Mouse (Mus musculus) adrenal gland, postnatal 10 days (tissue): ENCODE data around the gene E2f8. TPM values are rescaled to one million over a fixed set of nuclear protein-coding genes. Genes with fewer than 3 reads are reported as not detected.

Source experiments
- DNase-seq: peaks from one replicate; pipeline ENCODE4 v3.0.0; 2021; ENCODE audit warnings: mixed read lengths
- long read RNA-seq, 2 experiments: library from polyadenylated mRNA; stranded (forward); transcript quantifications; one replicate each; pipeline ENCODE4 v2.0.0; 2021
- total RNA-seq, 2 experiments: library from RNA; stranded (reverse); gene quantifications; 2 replicates each; pipeline ENCODE4 v1.2.3; 2021

E2f8 gene
- 10 to 100 TPM in 1 of 2 experiments, 1 to 10 TPM in 1; 8.4 to 10.1 TPM for total RNA-seq
- long read RNA-seq, experiment 1, partial matches to known transcripts: 1 of 1 reads
- long read RNA-seq, experiment 1, other reads (novel, unspliced or antisense): 0 of 1 reads
- long read RNA-seq, experiment 2: 0 reads

GRCm38 (mm10) chr7:48881486-48881885, at the start of gene E2f8:
Gene E2f8, minus strand, starts transcription at chr7:48881596.
- peak; percentile 90 for DNase-seq

- DNase-seq: peak; percentile 59
These were observed 49.0 kb upstream of the E2f8 start for GRCm38 (mm10) chr7:48930399-48930798.

DNA sequence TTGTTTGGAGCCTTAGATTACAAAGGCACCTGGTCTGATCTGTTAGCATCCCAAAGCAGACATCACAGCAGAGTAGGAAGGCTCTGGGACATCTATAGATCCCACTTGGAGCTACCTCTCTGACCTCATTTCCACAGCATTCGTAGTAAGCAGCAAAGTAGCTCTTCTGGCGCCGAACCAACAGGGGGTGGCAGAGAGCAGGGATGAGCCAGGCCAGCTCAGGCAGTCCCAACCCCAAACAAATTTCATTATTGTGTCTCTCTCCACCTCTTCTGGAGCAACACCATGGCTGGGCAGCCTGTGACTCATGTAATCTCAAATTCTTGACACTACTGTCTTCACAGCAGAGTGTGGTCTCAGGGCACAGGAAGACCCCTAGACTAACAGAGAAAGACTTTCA, 47.0 kb upstream of the E2f8 start:
- DNase-seq: peak; percentile 86

- DNase-seq: no peak
These were observed 43.8 kb upstream of the E2f8 start for GRCm38 (mm10) chr7:48925214-48925613.

DNA sequence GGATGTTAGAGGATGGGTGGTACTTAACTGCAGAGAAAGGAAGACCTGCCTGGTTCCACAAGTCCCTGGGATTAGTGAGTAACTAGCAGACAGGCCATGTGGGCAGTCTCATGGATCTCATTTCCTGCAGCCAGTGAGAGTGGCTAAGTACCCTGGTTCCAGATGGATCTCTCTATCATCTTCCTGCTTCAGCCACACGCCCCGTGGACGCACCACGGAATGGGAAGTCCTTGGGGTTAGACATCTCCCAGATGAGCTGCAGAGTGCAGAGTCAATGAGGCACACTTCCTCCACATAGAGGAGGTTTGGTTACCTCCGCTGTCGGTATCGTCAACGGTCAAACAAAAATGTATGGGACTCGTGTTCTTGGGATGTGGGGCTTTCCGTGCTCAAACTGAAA, 42.2 kb upstream of the E2f8 start:
- DNase-seq: no peak

- DNase-seq: no peak
These were observed 37.0 kb upstream of the E2f8 start for GRCm38 (mm10) chr7:48918389-48918788.

DNA sequence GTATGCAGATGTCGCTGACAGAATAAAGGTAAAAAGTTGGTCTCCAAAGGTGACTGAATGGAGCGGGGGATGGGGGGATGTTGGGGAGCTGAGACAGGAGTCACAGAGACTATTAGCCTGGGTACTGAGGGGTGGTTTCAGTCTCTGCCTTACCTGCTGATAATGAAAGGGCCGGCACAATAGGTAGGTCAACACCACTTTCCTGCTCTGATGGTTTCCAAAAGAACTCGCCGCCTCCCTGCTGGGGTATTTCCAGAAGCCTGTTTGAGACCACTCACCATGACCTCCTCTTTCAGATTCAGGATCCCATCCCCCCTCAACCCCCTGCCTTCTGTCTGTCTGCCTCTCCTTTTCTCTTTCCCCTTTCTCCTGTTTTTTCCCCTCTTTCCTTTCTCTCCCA, 36.6 kb upstream of the E2f8 start:
- DNase-seq: no peak

GRCm38 (mm10) chr7:48917463-48917862, 36.1 kb upstream of the E2f8 start:
- DNase-seq: no peak

- DNase-seq: no peak
These were observed 33.5 kb upstream of the E2f8 start for GRCm38 (mm10) chr7:48914630-48915506.

- DNase-seq: no peak
These were observed 29.8 kb upstream of the E2f8 start for GRCm38 (mm10) chr7:48911146-48911545.

DNA sequence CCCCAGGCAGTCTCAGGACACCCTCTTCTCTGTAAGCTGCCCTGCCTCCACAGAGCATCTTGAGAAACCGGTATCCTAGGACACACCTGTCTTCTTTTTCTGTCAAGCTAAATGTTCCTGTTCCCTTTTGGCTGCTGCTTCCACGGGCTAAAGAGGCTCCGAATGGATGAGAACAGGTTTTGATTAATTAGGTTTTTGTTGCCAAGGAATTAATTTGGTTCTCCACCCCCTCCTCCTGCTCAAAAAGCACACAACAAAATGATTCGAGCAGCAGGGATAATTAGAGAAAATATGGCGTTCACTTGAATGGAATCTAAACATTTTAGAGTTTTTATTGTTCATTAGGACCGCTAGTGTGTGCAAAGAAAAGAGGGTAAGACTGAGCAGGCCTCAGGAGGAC, 28.9 kb upstream of the E2f8 start:
- DNase-seq: no peak

DNA sequence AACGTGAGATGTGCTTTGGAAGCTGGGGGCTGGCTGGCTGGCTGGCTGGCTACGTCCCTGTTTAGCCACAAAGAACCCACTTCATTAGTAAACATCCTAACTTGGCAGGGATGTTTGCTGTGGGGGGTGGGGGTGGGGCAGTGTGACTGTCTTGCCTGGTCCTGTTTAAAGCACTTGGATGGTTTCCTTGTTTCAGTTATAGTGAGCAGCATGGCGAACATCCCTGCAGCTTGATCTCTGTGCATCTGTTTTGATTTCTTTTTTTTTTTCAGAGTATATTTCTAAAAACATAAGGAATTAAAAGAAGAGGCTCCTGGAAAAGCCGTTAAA, 27.9 kb upstream of the E2f8 start:
- no peak for DNase-seq

GRCm38 (mm10) chr7:48908521-48909341, 27.3 kb upstream of the E2f8 start, which contains the start of gene Nav2:
Gene Nav2, plus strand, starts transcription at chr7:48908716.
- DNase-seq: no peak

- DNase-seq: no peak
These were observed 21.1 kb upstream of the E2f8 start for GRCm38 (mm10) chr7:48902454-48902853.

GRCm38 (mm10) chr7:48900408-48901167, 19.2 kb upstream of the E2f8 start:
- DNase-seq: no peak

DNA sequence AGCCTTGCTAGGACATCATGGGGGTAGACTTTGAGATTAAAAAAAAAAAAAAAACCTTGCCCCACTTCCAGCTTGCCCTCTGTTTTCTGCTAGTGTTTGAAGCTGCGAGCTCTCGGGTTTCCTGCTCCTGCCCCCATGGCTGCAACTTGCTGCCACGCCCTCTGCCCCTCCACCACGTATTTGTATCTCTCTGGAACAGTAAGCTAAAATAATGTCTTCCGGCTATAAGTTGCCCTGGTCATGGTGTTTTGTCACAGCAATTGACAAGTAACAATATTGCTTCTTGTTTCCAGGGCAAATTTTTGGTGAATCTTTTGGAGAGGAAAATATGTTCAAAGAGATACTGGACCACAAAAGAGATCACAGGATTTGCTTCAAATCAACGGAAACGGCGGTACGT, 17.0 kb upstream of the E2f8 start:
- no peak for DNase-seq

DNA sequence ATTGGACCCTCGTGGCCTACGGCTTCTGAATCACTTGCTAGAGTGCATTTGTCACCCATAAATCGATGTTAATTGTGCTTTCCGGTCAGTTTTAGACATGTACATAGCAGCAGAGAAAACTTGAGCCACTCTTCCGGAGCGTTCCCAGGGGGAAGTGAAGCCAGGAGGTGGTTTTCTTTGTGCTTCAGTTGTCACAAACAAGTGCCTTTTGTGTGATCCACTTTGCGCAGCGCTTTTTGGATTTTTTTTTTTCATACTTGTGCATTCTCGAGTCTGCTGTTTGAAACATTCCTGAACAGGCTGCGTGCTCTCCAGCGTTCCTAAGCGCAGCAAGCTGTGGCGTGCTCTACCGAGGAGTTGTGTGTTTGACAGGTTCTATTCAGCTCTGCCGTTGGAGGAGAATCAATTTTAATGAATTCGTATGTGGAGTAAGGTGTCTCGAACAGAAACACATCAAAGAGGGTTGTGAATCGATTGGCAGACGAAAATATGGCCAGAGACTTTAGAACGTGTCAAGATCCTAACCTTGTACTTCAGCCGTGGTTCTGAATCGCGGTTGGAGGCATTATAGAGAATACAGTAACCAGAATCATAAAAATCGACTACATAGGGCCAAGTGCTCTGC, 16.3 kb upstream of the E2f8 start:
- no peak for DNase-seq

- DNase-seq: no peak
These were observed 14.7 kb upstream of the E2f8 start for GRCm38 (mm10) chr7:48896051-48896450.

DNA sequence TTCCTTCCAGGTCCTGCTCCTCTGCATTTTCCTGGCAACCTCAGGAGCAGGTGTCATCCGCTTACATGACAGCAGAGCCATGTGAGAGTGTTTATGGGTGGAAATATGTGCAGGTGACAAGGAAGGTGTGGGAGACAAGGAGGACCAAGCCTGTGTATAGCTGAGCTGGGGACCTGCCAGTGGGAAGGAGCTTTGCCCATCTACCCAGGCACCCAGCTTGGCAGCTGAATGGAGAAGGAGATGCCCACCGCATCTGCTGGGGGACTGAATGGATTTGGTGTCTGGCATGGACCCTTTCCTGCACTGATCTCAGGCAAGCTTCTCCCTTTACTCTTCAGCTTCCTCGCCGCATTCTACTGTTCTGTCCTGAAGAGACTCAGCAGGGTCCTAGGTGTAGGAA, 14.1 kb upstream of the E2f8 start:
- DNase-seq: no peak

DNA sequence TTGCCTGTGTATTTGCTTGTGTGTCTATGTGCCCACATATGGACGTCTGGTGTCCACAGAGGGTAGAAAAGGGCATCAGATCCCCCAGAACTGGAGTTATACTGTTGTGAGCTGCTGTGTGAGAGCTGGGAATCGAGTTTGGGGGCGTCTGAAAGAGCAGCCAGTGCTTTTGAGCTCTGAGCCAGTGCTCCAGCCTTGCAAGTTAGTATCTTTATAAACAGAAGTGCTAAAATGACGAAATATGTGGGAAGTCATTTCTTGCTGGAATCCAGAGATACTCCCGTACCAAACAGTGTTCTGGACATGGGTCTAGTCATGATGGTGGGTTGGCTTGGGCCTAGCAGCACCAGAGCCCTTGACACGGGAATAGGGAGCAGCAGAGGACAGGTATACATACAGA, 13.4 kb upstream of the E2f8 start:
- DNase-seq: no peak

- peak; percentile 81 for DNase-seq
These were observed 12.8 kb upstream of the E2f8 start for GRCm38 (mm10) chr7:48894152-48894551.

- no peak for DNase-seq
These were observed 11.7 kb upstream of the E2f8 start for GRCm38 (mm10) chr7:48893093-48893492.
